Mouse (Mus musculus) erythroblast, adult 5-6 weeks (primary cell): Measurements from ENCODE around the gene Slc38a8. TPM values are rescaled to one million over a fixed set of nuclear protein-coding genes. Genes with fewer than 3 reads are reported as not detected.

ENCODE experiments used
- ATAC-seq: replicated peaks from 2 replicates; pipeline ENCODE4 v1.8.0; 2016; ENCODE audit warnings: moderate number of reproducible peaks, mild to moderate bottlenecking, moderate TSS enrichment, inconsistent platforms; ENCODE audit not compliant: poor library complexity, low FRiP score, severe bottlenecking
- total RNA-seq, 2 experiments: library from RNA; stranded (forward) in 1 of 2; stranded (reverse) in 1 of 2; fragments of 150-400 nt in 1 of 2; fragments of 200-764, 138-1000 nt in 1 of 2; gene quantifications; 2 replicates each; pipeline versions ENCODE4 v1.2.3 to v1.2.4; 2015 to 2017; ENCODE audit warnings: low replicate concordance in 2 of 2

Gene Slc38a8
- total RNA-seq, 2 experiments from 2014 or later = not detected

- no peak for ATAC-seq
These were observed 1.7 kb downstream of the Slc38a8 start for GRCm38 (mm10) chr8:119499836-119500235.

- ATAC-seq = no peak
These were observed 4.7 kb downstream of the Slc38a8 start for GRCm38 (mm10) chr8:119496848-119497247.

- ATAC-seq = no peak
These were observed 14.4 kb downstream of the Slc38a8 start for GRCm38 (mm10) chr8:119487093-119487492.

- no peak for ATAC-seq
These were observed 17.2 kb downstream of the Slc38a8 start for GRCm38 (mm10) chr8:119484145-119484896.

GRCm38 (mm10) chr8:119478684-119479083 is 22.8 kb downstream of the Slc38a8 start:
- no peak for ATAC-seq

- ATAC-seq = no peak
These were observed 33.4 kb downstream of the Slc38a8 start for GRCm38 (mm10) chr8:119468091-119468490.

GRCm38 (mm10) chr8:119466794-119467193 is 34.7 kb downstream of the Slc38a8 start:
- ATAC-seq = no peak

GRCm38 (mm10) chr8:119466105-119466504 is 35.4 kb downstream of the Slc38a8 start:
- ATAC-seq = no peak

- ATAC-seq = no peak
These were observed 37.8 kb downstream of the Slc38a8 start for GRCm38 (mm10) chr8:119463709-119464108.

GRCm38 (mm10) chr8:119461356-119461755 is 40.1 kb downstream of the Slc38a8 start:
- ATAC-seq = no peak

- ATAC-seq = no peak
These were observed 41.8 kb downstream of the Slc38a8 start for GRCm38 (mm10) chr8:119459724-119460123.

- ATAC-seq = no peak
These were observed 45.5 kb downstream of the Slc38a8 start for GRCm38 (mm10) chr8:119456045-119456444.

- no peak for ATAC-seq
These were observed 48.6 kb downstream of the Slc38a8 start for GRCm38 (mm10) chr8:119452919-119453318.

GRCm38 (mm10) chr8:119451131-119451530 is 50.4 kb downstream of the Slc38a8 start:
- ATAC-seq = no peak

GRCm38 (mm10) chr8:119449627-119450026 is 51.9 kb downstream of the Slc38a8 start:
- no peak for ATAC-seq

- no peak for ATAC-seq
These were observed 53.7 kb downstream of the Slc38a8 start for GRCm38 (mm10) chr8:119447781-119448170.

GRCm38 (mm10) chr8:119446990-119447780 is 54.3 kb downstream of the Slc38a8 start:
- ATAC-seq = no peak

GRCm38 (mm10) chr8:119446211-119446989 is 55.1 kb downstream of the Slc38a8 start, which contains the start of gene Necab2:
TSS of gene Necab2 (plus strand) at chr8:119446719.
- ATAC-seq = no peak

- ATAC-seq = no peak
These were observed 58.5 kb downstream of the Slc38a8 start for GRCm38 (mm10) chr8:119442970-119443369.

- ATAC-seq = no peak
These were observed 59.5 kb downstream of the Slc38a8 start for GRCm38 (mm10) chr8:119442013-119442412.
